Mouse (Mus musculus): ENCODE data around the gene Slc41a2.

GRCm38 (mm10) chr10:83233967-83234366 is 103.7 kb downstream of the Slc41a2 start:
- TF ChIP-seq CTCF (IDR thresholded peaks at IDR 0.05; ENCODE audit: low read depth) (no peak), EP300 (IDR thresholded peaks at IDR 0.05; ENCODE audit: low read depth) (no peak)

Measured in liver, embryonic 14.5 days (tissue).